In the genomic region with DNA sequence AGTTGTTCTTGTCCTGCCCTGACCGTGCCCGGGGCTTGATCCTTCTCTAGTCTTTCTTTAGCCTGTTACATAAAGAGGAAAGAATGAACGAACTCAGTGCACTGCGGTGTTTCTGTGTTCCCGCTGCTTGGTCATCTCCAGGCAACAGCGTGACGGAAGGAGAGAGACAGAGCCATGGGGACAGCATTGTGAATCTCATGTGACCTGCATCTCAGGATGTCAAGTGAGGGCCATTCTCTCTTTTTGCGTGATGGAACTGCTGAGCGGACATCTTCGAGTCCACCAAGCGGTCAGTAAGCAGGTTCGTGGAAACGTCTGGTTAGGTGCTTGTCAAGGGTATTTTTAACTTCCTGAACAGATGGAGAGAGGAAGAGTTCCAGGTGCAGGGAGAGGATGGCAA, we compare ENCODE assay signal across 25 mouse cellular contexts. TPM values are rescaled to one million over a fixed set of nuclear protein-coding genes. Genes with fewer than 3 reads are reported as not detected.
DNase-seq lines count a peak whose midpoint lies in the region; ATAC-seq and TF ChIP-seq lines count a peak whose summit lies in the region.
"Had no signal": no experiment of that assay in that cellular context is flagged by ENCODE, and none has a peak within 500 bp of the region (broad histone marks: within the 10 kb centered on the region; RNA-seq: fewer than 3 reads in every experiment).

No protein-coding gene starts in this region.

- H3K4me3 ChIP-seq in liver, postnatal 0 days (ENCODE audit: low read depth, low read length): no peak overlapping the region
- no peak overlapping the region for H3K4me3 ChIP-seq in liver, embryonic 12.5 days
- H3K4me3 ChIP-seq in heart, embryonic 13.5 days: no peak overlapping the region
- no peak overlapping the region for H3K4me3 ChIP-seq in stomach, postnatal 0 days (ENCODE audit: low read depth, low read length)
- H3K4me3 ChIP-seq: hindbrain, embryonic 13.5 days; midbrain, embryonic 13.5 days; myocyte; neural tube, embryonic 15.5 days had no signal

- DNase-seq in heart, adult 11 months: peak; percentile 97
- DNase-seq in heart, postnatal 25 days (ENCODE audit: low spot score): no peak
- DNase-seq in liver, postnatal 0 days: no peak
- no peak for DNase-seq in stomach, postnatal 0 days (ENCODE audit: low spot score)
- no peak for DNase-seq in cerebellum, adult 11-12 months
- DNase-seq in urinary bladder, postnatal 4 days (ENCODE audit: low spot score in 2 of 2): no peak
- DNase-seq: cerebellum, adult 9-11 months; forebrain, postnatal 0 days; gastrocnemius, postnatal 36 days; kidney, adult 11 months; layer of hippocampus, postnatal 36 days; left cerebral cortex, postnatal 4 days; lung, embryonic 14.5 days; right cerebral cortex, postnatal 25 days had no signal

- ATAC-seq in liver, postnatal 0 days: no peak
- no peak for ATAC-seq in liver, embryonic 12.5 days
- ATAC-seq in heart, embryonic 13.5 days (ENCODE audit: extremely low read depth, insufficient number of reproducible peaks, low FRiP score, low TSS enrichment): no peak
- ATAC-seq in stomach, postnatal 0 days (ENCODE audit: low FRiP score, low TSS enrichment): no peak
- ATAC-seq: forebrain, postnatal 0 days; midbrain, embryonic 13.5 days had no signal

- no peak for TF ChIP-seq CTCF in liver, postnatal 0 days (IDR thresholded peaks at IDR 0.05; ENCODE audit: low read depth)
- no peak for TF ChIP-seq CTCF in stomach, postnatal 0 days (IDR thresholded peaks at IDR 0.05; ENCODE audit: low read depth)

- H3K27ac ChIP-seq in liver, postnatal 0 days (ENCODE audit: low read depth): peak overlapping the region; percentile 85; the same call in 1 of the 2 replicates
- H3K27ac ChIP-seq in liver, embryonic 12.5 days: no peak overlapping the region
- peak overlapping the region; percentile 54 for H3K27ac ChIP-seq in heart, embryonic 13.5 days (replicated peaks)
- 0 out of 2 replicates have a peak overlapping the region, but pooled peaks have one; percentile 8 for H3K27ac ChIP-seq in stomach, postnatal 0 days (replicated peaks)
- H3K27ac ChIP-seq: hindbrain, embryonic 13.5 days; midbrain, embryonic 13.5 days; neural tube, embryonic 15.5 days had no signal

- no peaks in the 10 kb centered on the region for H3K27me3 ChIP-seq in liver, postnatal 0 days (ENCODE audit: insufficient read depth, low read length)
- no peaks in the 10 kb centered on the region; the same call in 1 of the 2 replicates for H3K27me3 ChIP-seq in liver, embryonic 12.5 days (replicated peaks)
- H3K27me3 ChIP-seq in heart, embryonic 13.5 days (replicated peaks): no peaks in the 10 kb centered on the region
- H3K27me3 ChIP-seq in stomach, postnatal 0 days (ENCODE audit: control insufficient read depth, insufficient read depth, low read length): no peaks in the 10 kb centered on the region
- H3K27me3 ChIP-seq: hindbrain, embryonic 13.5 days; midbrain, embryonic 13.5 days; neural tube, embryonic 15.5 days had no signal

- no peak overlapping the region for H3K4me2 ChIP-seq in liver, postnatal 0 days (ENCODE audit: low read depth, low read length)
- no peak overlapping the region for H3K4me2 ChIP-seq in liver, embryonic 12.5 days
- no peak overlapping the region for H3K4me2 ChIP-seq in heart, embryonic 13.5 days
- H3K4me2 ChIP-seq in stomach, postnatal 0 days (replicated peaks; ENCODE audit: low read depth): no peak overlapping the region
- H3K4me2 ChIP-seq: hindbrain, embryonic 13.5 days; lung, embryonic 14.5 days; midbrain, embryonic 13.5 days; neural tube, embryonic 15.5 days had no signal

- peaks cover 59% of the 10 kb centered on the region for H3K4me1 ChIP-seq in liver, postnatal 0 days (ENCODE audit: insufficient read depth)
- H3K4me1 ChIP-seq in liver, embryonic 12.5 days: peaks cover 68% of the 10 kb centered on the region
- peaks cover 65% of the 10 kb centered on the region for H3K4me1 ChIP-seq in heart, embryonic 13.5 days
- peaks cover 7% of the 10 kb centered on the region for H3K4me1 ChIP-seq in stomach, postnatal 0 days (replicated peaks; ENCODE audit: control insufficient read depth, insufficient read depth)
- H3K4me1 ChIP-seq: hindbrain, embryonic 13.5 days; midbrain, embryonic 13.5 days; neural tube, embryonic 15.5 days had no signal

- H3K9me3 ChIP-seq in liver, postnatal 0 days (ENCODE audit: low read length): no peaks in the 10 kb centered on the region
- H3K9me3 ChIP-seq in liver, embryonic 12.5 days (replicated peaks): no peaks in the 10 kb centered on the region
- no peaks in the 10 kb centered on the region for H3K9me3 ChIP-seq in heart, embryonic 13.5 days
- no peaks in the 10 kb centered on the region for H3K9me3 ChIP-seq in stomach, postnatal 0 days (ENCODE audit: control insufficient read depth, low read length)
- H3K9me3 ChIP-seq: hindbrain, embryonic 13.5 days; midbrain, embryonic 13.5 days; neural tube, embryonic 15.5 days had no signal

- H3K36me3 ChIP-seq in liver, postnatal 0 days (replicated peaks; ENCODE audit: insufficient read depth, low read length): no peaks in the 10 kb centered on the region
- no peaks in the 10 kb centered on the region for H3K36me3 ChIP-seq in liver, embryonic 12.5 days
- H3K36me3 ChIP-seq in heart, embryonic 13.5 days: no peaks in the 10 kb centered on the region
- no peaks in the 10 kb centered on the region for H3K36me3 ChIP-seq in stomach, postnatal 0 days (ENCODE audit: control insufficient read depth, insufficient read depth, low read length)
- H3K36me3 ChIP-seq: hindbrain, embryonic 13.5 days; midbrain, embryonic 13.5 days; neural tube, embryonic 15.5 days had no signal

- H3K9ac ChIP-seq in liver, postnatal 0 days (replicated peaks): no peak overlapping the region
- no peak overlapping the region for H3K9ac ChIP-seq in liver, embryonic 12.5 days
- H3K9ac ChIP-seq in heart, embryonic 13.5 days: 0 out of 2 replicates have a peak overlapping the region, but pooled peaks have one; percentile 7
- H3K9ac ChIP-seq in stomach, postnatal 0 days (ENCODE audit: low read length): no peak overlapping the region
- H3K9ac ChIP-seq: forebrain, postnatal 0 days; hindbrain, embryonic 13.5 days; lung, embryonic 14.5 days; midbrain, embryonic 13.5 days; neural tube, embryonic 15.5 days had no signal

- intact Hi-C loops in heart, postnatal 25 days (cut with DNase I): no loop called here

- TF ChIP-seq EP300 in liver, postnatal 0 days (IDR thresholded peaks at IDR 0.05; ENCODE audit: low read depth): no peak
- TF ChIP-seq EP300 in stomach, postnatal 0 days (optimal IDR thresholded peaks at IDR 0.05): no peak

- 89% methylated on average over 13 of the region's 13 CpGs for WGBS in liver, postnatal 0 days (ENCODE audit: insufficient replicate concordance)
- WGBS in liver, embryonic 12.5 days (ENCODE audit: insufficient replicate concordance): 87% methylated on average over 13 of the region's 13 CpGs
- WGBS in heart, embryonic 13.5 days: 64% methylated on average over 13 of the region's 13 CpGs
- 93% methylated on average over 13 of the region's 13 CpGs for WGBS in stomach, postnatal 0 days

RNA-seq across cellular contexts. Expression of gene Gm16253, which starts 7.3 kb away (rescaled TPM):
- 1 to 10 TPM; 1.1 to 2.1 TPM for total RNA-seq in heart, postnatal 25 days (2021)
- polyA plus RNA-seq in liver, postnatal 0 days (2015; fragmentation: Nextera tagmentation; extraction: Ambion mirVana): not detected in 2 replicates
- 0.24 and 0.26 TPM in 2 replicates for polyA plus RNA-seq in liver, embryonic 12.5 days (2016; fragmentation: Nextera tagmentation; extraction: Ambion mirVana)
- 1.6 and 1.7 TPM in 2 replicates for polyA plus RNA-seq in heart, embryonic 13.5 days (2015; fragmentation: Nextera tagmentation; extraction: Ambion mirVana)
- 0.18 and 0.46 TPM in 2 replicates for polyA plus RNA-seq in stomach, postnatal 0 days (2015; fragmentation: Nextera tagmentation; extraction: Ambion mirVana)
- total RNA-seq: adrenal gland, postnatal 4 days; forebrain, postnatal 0 days; layer of hippocampus, adult 18-20 months; layer of hippocampus, postnatal 36 days; left cerebral cortex, postnatal 4 days; liver, adult 2 months had no signal
- polyA plus RNA-seq: embryonic facial prominence, embryonic 14.5 days; forebrain, postnatal 0 days; liver, adult 2 months; testis, adult 2 months had no signal

RNA-seq across cellular contexts. Expression of gene Txnip, which starts 11.7 kb away (rescaled TPM):
- 100 to 1,000 TPM; 341 to 607 TPM for total RNA-seq in heart, postnatal 25 days (2021)
- polyA plus RNA-seq in liver, postnatal 0 days (2015; fragmentation: Nextera tagmentation; extraction: Ambion mirVana): 65.3 and 72.4 TPM in 2 replicates
- 28.6 and 29.9 TPM in 2 replicates for polyA plus RNA-seq in liver, embryonic 12.5 days (2016; fragmentation: Nextera tagmentation; extraction: Ambion mirVana)
- polyA plus RNA-seq in heart, embryonic 13.5 days (2015; fragmentation: Nextera tagmentation; extraction: Ambion mirVana): 156 and 165 TPM in 2 replicates
- polyA plus RNA-seq in stomach, postnatal 0 days (2015; fragmentation: Nextera tagmentation; extraction: Ambion mirVana): 273 and 276 TPM in 2 replicates

RNA-seq across cellular contexts. Expression of gene Polr3gl, which starts 24.5 kb away (rescaled TPM):
- total RNA-seq in heart, postnatal 25 days (2021): 10 to 100 TPM; 25.2 to 25.9 TPM
- 12.9 and 14.7 TPM in 2 replicates for polyA plus RNA-seq in liver, postnatal 0 days (2015; fragmentation: Nextera tagmentation; extraction: Ambion mirVana)
- 16.7 and 19.8 TPM in 2 replicates for polyA plus RNA-seq in liver, embryonic 12.5 days (2016; fragmentation: Nextera tagmentation; extraction: Ambion mirVana)
- polyA plus RNA-seq in heart, embryonic 13.5 days (2015; fragmentation: Nextera tagmentation; extraction: Ambion mirVana): 33.5 and 36.1 TPM in 2 replicates
- polyA plus RNA-seq in stomach, postnatal 0 days (2015; fragmentation: Nextera tagmentation; extraction: Ambion mirVana): 16.1 and 20.1 TPM in 2 replicates

RNA-seq across cellular contexts. Expression of gene Ankrd34a, which starts 26.9 kb away (rescaled TPM):
- total RNA-seq in heart, postnatal 25 days (2021): 1 to 10 TPM; 1.9 to 2.4 TPM
- polyA plus RNA-seq in liver, postnatal 0 days (2015; fragmentation: Nextera tagmentation; extraction: Ambion mirVana): not detected in 2 replicates
- 0.33 and 0.44 TPM in 2 replicates for polyA plus RNA-seq in liver, embryonic 12.5 days (2016; fragmentation: Nextera tagmentation; extraction: Ambion mirVana)
- 6.5 and 8.1 TPM in 2 replicates for polyA plus RNA-seq in heart, embryonic 13.5 days (2015; fragmentation: Nextera tagmentation; extraction: Ambion mirVana)
- polyA plus RNA-seq in stomach, postnatal 0 days (2015; fragmentation: Nextera tagmentation; extraction: Ambion mirVana): 1.3 TPM in 2 replicates
- total RNA-seq: liver, adult 2 months had no signal

RNA-seq across cellular contexts. Expression of gene Lix1l, which starts 31.4 kb away (rescaled TPM):
- total RNA-seq in heart, postnatal 25 days (2021): 10 to 100 TPM; 25.4 to 27.2 TPM
- polyA plus RNA-seq in liver, postnatal 0 days (2015; fragmentation: Nextera tagmentation; extraction: Ambion mirVana): 0.45 and 0.54 TPM in 2 replicates
- 0.92 and 1.2 TPM in 2 replicates for polyA plus RNA-seq in liver, embryonic 12.5 days (2016; fragmentation: Nextera tagmentation; extraction: Ambion mirVana)
- 4.6 and 5.2 TPM in 2 replicates for polyA plus RNA-seq in heart, embryonic 13.5 days (2015; fragmentation: Nextera tagmentation; extraction: Ambion mirVana)
- 3.7 and 3.8 TPM in 2 replicates for polyA plus RNA-seq in stomach, postnatal 0 days (2015; fragmentation: Nextera tagmentation; extraction: Ambion mirVana)
